Mouse (Mus musculus) embryonic facial prominence, embryonic 14.5 days (tissue): ENCODE results near the gene Ggt5. TPM values are rescaled to one million over a fixed set of nuclear protein-coding genes. Genes with fewer than 3 reads are reported as not detected.

Experiments
- ATAC-seq: fragments of 200-750 bp; cut with Nextera tagmentation; 2 replicates; pipeline ENCODE4 v1.8.0; 2017; ENCODE audit warnings: low read depth, moderate number of reproducible peaks, moderate TSS enrichment
- DNase-seq: peaks from one replicate; pipeline ENCODE4 v3.0.0-alpha.2; 2015; ENCODE audit warnings: low spot score
- H3K27ac ChIP-seq: fragments of 300-500 bp; sonication (generic); replicated peaks from 2 replicates; pipeline ENCODE4 v1.5.1; 2014; ENCODE audit warnings: low read depth, mild to moderate bottlenecking, low read length, moderate library complexity
- H3K27me3 ChIP-seq: fragments of 300-500 bp; sonication (generic); replicated peaks from 2 replicates; pipeline ENCODE4 v1.6.1; 2014; ENCODE audit warnings: low read length; ENCODE audit not compliant: control insufficient read depth, insufficient read depth
- H3K36me3 ChIP-seq: fragments of 300-500 bp; sonication (generic); 2 replicates; pipeline ENCODE4 v1.6.1; 2014; ENCODE audit warnings: low read length, mixed read lengths; ENCODE audit not compliant: control insufficient read depth, insufficient read depth
- H3K4me1 ChIP-seq: fragments of 300-500 bp; sonication (generic); 2 replicates; pipeline ENCODE4 v1.6.1; 2014; ENCODE audit warnings: antibody characterized with exemption, low read length; ENCODE audit not compliant: control insufficient read depth, insufficient read depth
- H3K4me2 ChIP-seq: fragments of 300-500 bp; sonication (generic); 2 replicates; pipeline ENCODE4 v1.6.1; 2014; ENCODE audit warnings: low read depth, mild to moderate bottlenecking, low read length, moderate library complexity, mixed read lengths
- H3K4me3 ChIP-seq: fragments of 300-500 bp; sonication (generic); 2 replicates; pipeline ENCODE4 v1.5.1; 2014; ENCODE audit warnings: low read depth, mild to moderate bottlenecking, low read length
- H3K9ac ChIP-seq: fragments of 300-500 bp; sonication (generic); 2 replicates; pipeline ENCODE4 v1.6.1; 2014; ENCODE audit warnings: low read depth, mild to moderate bottlenecking, low read length, moderate library complexity, mixed read lengths
- H3K9me3 ChIP-seq: fragments of 300-500 bp; sonication (generic); 2 replicates; pipeline ENCODE4 v1.6.1; 2016; ENCODE audit warnings: low read length; ENCODE audit not compliant: control insufficient read depth
- WGBS: fragments of 180-500 bp; shearing (Covaris S2); extraction: QIAGEN DNeasy Blood & Tissue Kit; methylation state at CpG from one replicate; pipeline ENCODE4 v1.1.7; 2014; 5-methylcytosine and 5-hydroxymethylcytosine counted together
- polyA plus RNA-seq: library from polyadenylated mRNA; unstranded; fragments of >200 nt; fragmentation: Nextera tagmentation; extraction: Ambion mirVana; gene quantifications from 2 replicates; pipeline ENCODE4 v1.2.1, GENCODE M21; 2014

Gene Ggt5
- polyA plus RNA-seq, 1 experiment from 2014 or later = 3.9 TPM

GRCm38 (mm10) chr10:75646406-75646805, 57.3 kb downstream of the Ggt5 start:
- H3K9me3 ChIP-seq = no peaks in the 10 kb centered on the region
- no peak overlapping the region for H3K27ac ChIP-seq
- peaks cover 8% of the 10 kb centered on the region for H3K4me1 ChIP-seq
- H3K27me3 ChIP-seq = no peaks in the 10 kb centered on the region
- H3K4me2 ChIP-seq = no peak overlapping the region
- no peak overlapping the region for H3K9ac ChIP-seq
- WGBS = 96% methylated on average over 6 of the region's 6 CpGs
- no peak overlapping the region for H3K4me3 ChIP-seq
- peaks cover 55% of the 10 kb centered on the region for H3K36me3 ChIP-seq
- no peak for ATAC-seq
- no peak for DNase-seq

- 75% methylated on average over 3 of the region's 3 CpGs for WGBS
- Histone ChIP-seq H3K36me3 (peaks cover 65% of the 10 kb centered on the region), H3K9me3 (no peaks in the 10 kb centered on the region), H3K4me2 (no peak overlapping the region), H3K4me1 (peaks cover 8% of the 10 kb centered on the region), H3K27me3 (no peaks in the 10 kb centered on the region), H3K4me3 (no peak overlapping the region), H3K9ac (no peak overlapping the region), H3K27ac (no peak overlapping the region)
- DNase-seq = no peak
- no peak for ATAC-seq
These were observed 58.2 kb downstream of the Ggt5 start for GRCm38 (mm10) chr10:75647362-75647761.

GRCm38 (mm10) chr10:75648091-75648490, 59.0 kb downstream of the Ggt5 start:
- DNase-seq = no peak
- H3K4me3 ChIP-seq = no peak overlapping the region
- peaks cover 8% of the 10 kb centered on the region for H3K4me1 ChIP-seq
- H3K27me3 ChIP-seq = no peaks in the 10 kb centered on the region
- ATAC-seq = no peak
- H3K4me2 ChIP-seq = no peak overlapping the region
- H3K9me3 ChIP-seq = no peaks in the 10 kb centered on the region
- 93% methylated on average over 6 of the region's 6 CpGs for WGBS
- no peak overlapping the region for H3K9ac ChIP-seq
- peaks cover 72% of the 10 kb centered on the region for H3K36me3 ChIP-seq
- H3K27ac ChIP-seq = no peak overlapping the region

- 90% methylated on average over 7 of the region's 7 CpGs for WGBS
- DNase-seq (no peak), ATAC-seq (no peak)
- no peak overlapping the region for H3K27ac ChIP-seq
- no peak overlapping the region for H3K9ac ChIP-seq
- no peaks in the 10 kb centered on the region for H3K27me3 ChIP-seq
- peaks cover 2% of the 10 kb centered on the region for H3K4me1 ChIP-seq
- no peak overlapping the region for H3K4me3 ChIP-seq
- H3K36me3 ChIP-seq = peaks cover 81% of the 10 kb centered on the region
- no peak overlapping the region for H3K4me2 ChIP-seq
- H3K9me3 ChIP-seq = no peaks in the 10 kb centered on the region
These were observed 59.9 kb downstream of the Ggt5 start for GRCm38 (mm10) chr10:75649001-75649400.

- H3K9me3 ChIP-seq = no peaks in the 10 kb centered on the region
- no peak overlapping the region for H3K4me3 ChIP-seq
- H3K27me3 ChIP-seq = no peaks in the 10 kb centered on the region
- H3K36me3 ChIP-seq = peaks cover 86% of the 10 kb centered on the region
- no peak overlapping the region for H3K4me2 ChIP-seq
- 93% methylated on average over 4 of the region's 4 CpGs for WGBS
- H3K27ac ChIP-seq = no peak overlapping the region
- DNase-seq = no peak
- H3K4me1 ChIP-seq = no peaks in the 10 kb centered on the region
- no peak for ATAC-seq
- no peak overlapping the region for H3K9ac ChIP-seq
These were observed 60.4 kb downstream of the Ggt5 start for GRCm38 (mm10) chr10:75649406-75649995.

- H3K9ac ChIP-seq = no peak overlapping the region
- H3K4me3 ChIP-seq = no peak overlapping the region
- ATAC-seq (no peak), DNase-seq (no peak)
- no peaks in the 10 kb centered on the region for H3K4me1 ChIP-seq
- H3K36me3 ChIP-seq = peaks cover 93% of the 10 kb centered on the region
- H3K4me2 ChIP-seq = no peak overlapping the region
- no peak overlapping the region for H3K27ac ChIP-seq
- no peaks in the 10 kb centered on the region for H3K9me3 ChIP-seq
- 87% methylated on average over 6 of the region's 6 CpGs for WGBS
- no peaks in the 10 kb centered on the region for H3K27me3 ChIP-seq
These were observed 61.3 kb downstream of the Ggt5 start for GRCm38 (mm10) chr10:75650306-75650902.

- H3K27me3 ChIP-seq = no peaks in the 10 kb centered on the region
- no peak for ATAC-seq
- peaks cover 94% of the 10 kb centered on the region for H3K36me3 ChIP-seq
- no peaks in the 10 kb centered on the region for H3K9me3 ChIP-seq
- no peak overlapping the region for H3K27ac ChIP-seq
- no peaks in the 10 kb centered on the region for H3K4me1 ChIP-seq
- WGBS = 95% methylated on average over 16 of the region's 16 CpGs
- no peak overlapping the region for H3K9ac ChIP-seq
- DNase-seq = no peak
- no peak overlapping the region for H3K4me2 ChIP-seq
- no peak overlapping the region for H3K4me3 ChIP-seq
These were observed 62.4 kb downstream of the Ggt5 start for GRCm38 (mm10) chr10:75651381-75652068.

GRCm38 (mm10) chr10:75654053-75654452, 64.9 kb downstream of the Ggt5 start:
- no peak overlapping the region for H3K4me3 ChIP-seq
- ATAC-seq (no peak), DNase-seq (no peak)
- peaks cover 97% of the 10 kb centered on the region for H3K36me3 ChIP-seq
- H3K9ac ChIP-seq = no peak overlapping the region
- H3K4me2 ChIP-seq = no peak overlapping the region
- H3K9me3 ChIP-seq = no peaks in the 10 kb centered on the region
- H3K27ac ChIP-seq = no peak overlapping the region
- whole genome bisulfite sequencing = 94% methylated on average over 4 of the region's 4 CpGs
- H3K27me3 ChIP-seq = no peaks in the 10 kb centered on the region
- no peaks in the 10 kb centered on the region for H3K4me1 ChIP-seq
